Mouse (Mus musculus): ENCODE measurements around the gene Rpp30.

DNA sequence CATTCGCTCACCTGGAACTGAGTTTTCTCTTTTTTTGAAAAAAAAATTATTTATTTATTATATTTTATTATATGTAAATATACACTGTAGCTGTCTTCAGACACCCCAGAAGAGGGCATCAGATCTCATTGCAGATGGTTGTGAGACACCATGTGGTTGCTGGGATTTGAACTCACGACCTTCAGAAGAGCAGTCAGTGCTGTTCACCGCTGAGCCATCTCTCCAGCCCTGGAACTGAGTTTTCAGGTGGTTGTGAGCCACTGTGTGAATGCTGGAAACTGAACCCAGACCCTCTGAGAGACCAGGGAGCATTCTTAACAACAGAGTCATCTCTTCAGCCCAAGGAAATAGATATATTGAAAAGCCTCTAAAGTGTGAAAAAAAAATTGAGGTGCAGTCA, 44.9 kb downstream of the Rpp30 start:
- no peak for TF ChIP-seq POLR2A (IDR thresholded peaks at IDR 0.05; ENCODE audit: insufficient read depth, low read depth, low read length)
- TF ChIP-seq CTCF (IDR thresholded peaks at IDR 0.05; ENCODE audit: insufficient read depth, low read depth, low read length) = no peak

All from olfactory bulb, adult 2 months (tissue).